Mouse (Mus musculus) heart, postnatal 14 days (tissue): ENCODE measurements around the gene Slc31a1. TPM values are rescaled to one million over a fixed set of nuclear protein-coding genes. Genes with fewer than 3 reads are reported as not detected.

Experiments
- DNase-seq, 2 experiments: peaks; one replicate each; pipeline ENCODE4 v3.0.0; 2021 to 2022
- intact Hi-C: fragments of 180-260 bp; cut with DNase I; formaldehyde crosslinking; loops from one replicate; pipeline ENCODE4 v1.15.1; 2025
- total RNA-seq, 2 experiments: library from RNA; stranded (reverse); gene quantifications; 2 replicates each; pipeline ENCODE4 v1.2.3; 2021

Slc31a1 gene
- total RNA-seq, 2 experiments from 2014 or later = 25.9 to 28.5 TPM

- no peak for DNase-seq
- intact Hi-C loops = no loop called here
Measured at GRCm38 (mm10) chr4:62397616-62398365, 37.3 kb downstream of the Slc31a1 start.

GRCm38 (mm10) chr4:62398956-62399355 is 38.4 kb downstream of the Slc31a1 start:
- intact Hi-C loops = no loop called here
- DNase-seq = no peak

GRCm38 (mm10) chr4:62406133-62406532 is 45.6 kb downstream of the Slc31a1 start:
- no peak for DNase-seq
- intact Hi-C loops = loop anchor here (2.0 to 10.0 kb wide), 6 partner anchors 45 to 201 kb away; partner anchors contain the start of genes Alad, Fkbp15, Hdhd3 and Slc31a1

DNA sequence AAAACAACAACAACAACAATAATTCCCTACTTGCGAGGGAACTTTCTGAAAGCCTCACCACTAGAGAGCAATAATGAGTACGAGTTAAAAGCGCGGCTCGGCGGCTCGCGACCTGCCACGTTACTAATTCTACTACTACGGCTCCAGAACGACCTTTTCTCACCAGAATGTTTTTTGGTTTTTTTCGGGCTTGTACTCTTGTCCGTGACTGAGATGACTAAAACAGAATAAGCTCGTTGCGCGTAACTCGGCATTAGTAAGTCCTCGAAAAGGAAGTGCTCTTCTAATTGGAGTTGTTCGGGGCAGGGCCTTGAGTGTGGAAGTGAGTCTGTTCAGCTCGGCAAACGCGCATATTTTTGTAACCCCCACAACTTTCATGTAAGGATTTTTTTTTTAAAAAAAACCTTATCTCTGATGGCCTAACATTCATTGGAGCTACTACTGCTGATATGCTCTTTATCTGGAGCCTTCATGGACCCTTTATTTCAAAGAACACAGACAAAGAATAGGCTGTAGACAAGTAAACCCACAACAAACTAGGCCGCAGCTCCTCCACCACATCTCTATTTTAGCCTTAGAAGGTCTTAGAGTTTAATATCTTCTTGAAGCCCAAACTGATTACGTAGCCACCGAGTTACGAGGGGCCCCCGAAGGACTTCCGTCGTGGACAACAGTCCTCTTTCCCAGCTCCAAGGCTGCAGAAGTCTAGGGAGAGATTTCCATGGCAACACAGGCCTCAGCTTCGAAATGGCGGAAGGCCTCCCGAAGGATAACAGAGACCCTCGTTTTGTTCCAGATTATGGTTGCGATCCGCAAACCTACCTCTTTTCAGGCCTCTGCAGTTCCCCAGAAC is 47.4 kb downstream of the Slc31a1 start:
- peak; percentile 57 to 59 for DNase-seq
- intact Hi-C loops = loop anchor here (2.0 to 10.0 kb wide), 6 partner anchors 47 to 203 kb away; partner anchors contain the start of genes Alad, Fkbp15, Hdhd3 and Slc31a1

GRCm38 (mm10) chr4:62408601-62409282 is 48.2 kb downstream of the Slc31a1 start, which contains the start of the genes Cdc26 and Prpf4:
Cdc26 (minus strand) TSS chr4:62408642.
Prpf4 (plus strand) TSS chr4:62408797.
- peak; percentile 95 to 97 for DNase-seq
- intact Hi-C loops = loop anchor here (5.0 to 10.0 kb wide), 5 partner anchors 66 to 204 kb away; partner anchors contain the start of genes Alad and Hdhd3

- no peak for DNase-seq
- intact Hi-C loops = loop anchor here (5.0 to 10.0 kb wide), 5 partner anchors 67 to 205 kb away; partner anchors contain the start of genes Alad and Hdhd3
Measured at GRCm38 (mm10) chr4:62409615-62410014, 49.1 kb downstream of the Slc31a1 start.

DNA sequence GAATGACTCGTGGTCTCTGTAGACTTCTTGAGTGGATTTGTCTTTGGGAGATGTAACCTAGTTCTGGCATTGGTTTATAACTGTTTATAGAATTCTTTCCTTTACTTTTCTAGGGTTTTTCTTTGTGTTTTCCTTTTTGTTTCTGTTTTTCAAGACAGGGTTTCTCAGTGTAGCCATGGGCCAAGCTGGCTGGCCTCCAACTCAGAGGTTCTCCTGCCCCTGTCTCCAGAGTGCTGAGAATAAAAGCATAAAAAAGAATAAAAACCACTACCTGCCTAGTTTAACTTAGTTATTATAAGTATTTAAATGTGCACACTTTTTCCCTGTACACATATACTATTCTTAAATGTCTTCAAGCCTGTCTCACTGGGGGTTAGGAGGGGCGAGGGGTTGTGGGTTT is 49.8 kb downstream of the Slc31a1 start:
- no peak for DNase-seq
- intact Hi-C loops = no loop called here

- intact Hi-C loops = no loop called here
Measured at GRCm38 (mm10) chr4:62411606-62412005, 51.1 kb downstream of the Slc31a1 start.

DNA sequence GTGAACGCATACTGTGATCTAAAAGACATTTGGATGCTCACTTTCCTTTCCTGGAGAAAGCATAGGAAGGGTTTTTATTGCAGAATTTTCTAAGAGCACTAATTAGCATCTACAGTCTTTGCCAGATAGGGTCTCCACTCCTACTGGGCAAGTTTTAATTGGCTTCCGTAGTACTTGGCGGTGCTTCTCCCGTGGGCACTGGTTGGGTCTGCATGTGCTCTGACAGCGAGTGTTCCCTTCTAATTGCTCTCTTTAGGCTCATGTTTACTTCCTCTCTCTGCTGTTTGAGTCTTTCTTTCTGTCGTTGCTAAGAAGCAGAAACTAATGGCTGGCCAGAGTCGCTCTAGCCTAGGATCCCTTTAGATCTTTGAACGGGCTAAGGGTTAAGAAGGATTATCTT is 57.9 kb downstream of the Slc31a1 start:
- DNase-seq = no peak
- intact Hi-C loops = no loop called here

More at GRCm38 (mm10) chr4:62411606-62412005, 51.1 kb downstream of the Slc31a1 start:
- no peak for DNase-seq

GRCm38 (mm10) chr4:62419091-62419490 is 58.6 kb downstream of the Slc31a1 start:
- intact Hi-C loops = no loop called here
- no peak for DNase-seq

- intact Hi-C loops = no loop called here
- DNase-seq = no peak
Measured at GRCm38 (mm10) chr4:62425891-62426290, 65.4 kb downstream of the Slc31a1 start.

DNA sequence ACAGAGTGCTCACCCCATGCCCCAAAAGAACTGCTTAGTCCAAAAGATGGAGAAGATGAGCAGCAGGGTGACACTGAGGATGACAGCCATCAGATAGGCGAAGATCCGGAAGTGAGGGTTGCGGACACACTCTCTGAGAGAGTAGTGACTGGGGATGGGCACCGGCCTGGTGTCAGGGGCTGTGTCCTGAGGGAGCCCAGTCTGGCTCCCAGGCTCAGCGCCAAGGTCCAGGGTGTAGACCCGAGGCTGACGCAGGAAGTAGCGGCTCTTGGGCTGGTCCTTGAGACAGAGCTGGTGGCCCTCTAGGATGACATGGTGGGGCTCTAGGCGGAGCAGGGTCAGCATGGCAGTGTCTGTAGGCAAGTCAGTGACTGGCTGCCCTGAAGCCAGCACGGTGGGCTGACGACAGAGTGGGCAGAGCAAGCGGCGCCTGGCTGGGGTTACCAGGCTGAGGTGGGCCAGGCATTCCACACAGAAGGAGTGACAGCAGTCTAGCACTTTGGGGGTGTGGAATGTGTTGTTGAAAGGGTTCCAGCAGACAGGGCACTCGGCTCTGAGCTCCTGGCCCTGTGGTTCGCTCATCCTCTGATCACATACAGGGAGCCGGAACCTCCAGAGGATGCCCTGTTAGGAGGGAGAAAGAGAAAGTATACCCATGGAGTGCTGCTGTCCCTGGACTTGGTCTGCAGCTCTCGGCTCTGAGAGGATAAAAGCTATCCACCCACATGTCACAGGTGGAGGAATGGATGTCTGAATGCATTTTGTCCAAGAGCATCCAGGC is 67.6 kb downstream of the Slc31a1 start:
- no peak for DNase-seq
- intact Hi-C loops = no loop called here

GRCm38 (mm10) chr4:62429616-62430015 is 69.1 kb downstream of the Slc31a1 start:
- DNase-seq = no peak
- intact Hi-C loops = no loop called here

- intact Hi-C loops = no loop called here
- DNase-seq = no peak
Measured at GRCm38 (mm10) chr4:62430678-62431077, 70.2 kb downstream of the Slc31a1 start.

DNA sequence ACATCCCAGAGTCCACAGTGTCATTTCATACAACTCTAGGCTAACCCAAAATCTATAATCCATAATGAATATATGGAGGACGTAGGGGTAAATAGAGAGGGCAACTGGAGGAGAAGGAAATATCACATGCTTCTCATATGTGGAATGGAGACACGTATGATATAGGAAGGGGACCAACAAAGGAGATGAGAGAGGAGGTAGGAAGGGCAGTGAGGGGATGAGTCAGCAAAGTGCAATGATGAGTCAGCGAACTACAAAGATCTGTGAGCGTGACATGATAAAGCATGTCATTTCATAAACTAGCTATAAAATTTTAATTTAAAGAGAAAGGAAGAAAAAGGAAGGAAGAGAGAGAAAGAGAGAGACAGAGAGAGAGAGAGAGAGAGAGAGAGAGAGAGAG is 71.0 kb downstream of the Slc31a1 start:
- intact Hi-C loops = no loop called here
- DNase-seq = no peak

GRCm38 (mm10) chr4:62433939-62434870 is 73.7 kb downstream of the Slc31a1 start:
- intact Hi-C loops = no loop called here
- no peak for DNase-seq

- no peak for DNase-seq
- intact Hi-C loops = no loop called here
Measured at GRCm38 (mm10) chr4:62435081-62435480, 74.6 kb downstream of the Slc31a1 start, which contains the start of gene Rnf183. Rnf183 (minus strand) TSS chr4:62435252.

GRCm38 (mm10) chr4:62437256-62437778 is 76.8 kb downstream of the Slc31a1 start:
- DNase-seq = no peak
- intact Hi-C loops = no loop called here
